Mouse (Mus musculus): ENCODE data around the gene Pdzd8. TPM values are rescaled to one million over a fixed set of nuclear protein-coding genes. Genes with fewer than 3 reads are reported as not detected.

Gene Pdzd8
- polyA plus RNA-seq, 1 experiment from 2014 or later = 12.6 TPM

DNA sequence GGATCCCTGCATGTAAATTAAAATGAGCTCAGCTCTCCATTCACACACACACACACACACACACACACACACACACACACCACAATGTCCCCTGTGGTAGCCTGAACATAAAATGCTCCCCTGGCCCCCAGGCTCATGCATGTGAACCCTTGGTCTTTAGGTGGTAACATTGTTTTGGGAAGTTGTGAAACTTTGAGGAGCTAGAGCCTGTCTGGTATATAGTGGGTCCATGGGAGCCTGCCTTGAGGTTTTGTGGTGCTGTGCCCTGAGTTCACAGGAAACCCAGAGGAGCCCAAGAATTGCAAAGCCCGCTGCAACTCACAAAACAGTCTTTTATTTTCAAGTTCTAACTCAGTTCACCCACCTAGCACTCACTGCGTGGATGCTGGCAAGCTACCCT is 92.9 kb downstream of the Pdzd8 start:
- no peak overlapping the region for H3K27ac ChIP-seq (replicated peaks in 1 of 2; ENCODE audit: control insufficient read depth in 1 of 2, insufficient read depth in 1 of 2, low read depth in 2 of 2, low read length in 2 of 2)
- no peaks in the 10 kb centered on the region for H3K4me1 ChIP-seq (ENCODE audit: control insufficient read depth in 2 of 2, insufficient read depth in 2 of 2, low read length in 2 of 2)
- peaks cover 6% of the 10 kb centered on the region; the same call in 1 of the 2 replicates for H3K9me3 ChIP-seq (ENCODE audit: control insufficient read depth, low read length)
- no peak overlapping the region for H3K9ac ChIP-seq (ENCODE audit: low read length)
- WGBS = 52% methylated on average over 2 of the region's 2 CpGs
- no peak overlapping the region for H3K4me3 ChIP-seq (ENCODE audit: control insufficient read depth in 1 of 2, insufficient read depth in 1 of 2, low read depth in 1 of 2, low read length in 2 of 2)
- H3K4me2 ChIP-seq (ENCODE audit: low read length) = no peak overlapping the region
- no peaks in the 10 kb centered on the region for H3K27me3 ChIP-seq (ENCODE audit: control insufficient read depth, insufficient read depth, low read length)
- no peak for ATAC-seq (ENCODE audit: insufficient number of reproducible peaks, insufficient read depth, low FRiP score, low read depth)
- H3K36me3 ChIP-seq (ENCODE audit: control insufficient read depth, insufficient read depth, low read length) = no peaks in the 10 kb centered on the region

- 67% methylated on average over 11 of the region's 11 CpGs for WGBS
- no peak overlapping the region for H3K4me3 ChIP-seq (ENCODE audit: control insufficient read depth in 1 of 2, insufficient read depth in 1 of 2, low read depth in 1 of 2, low read length in 2 of 2)
- no peaks in the 10 kb centered on the region for H3K9me3 ChIP-seq (ENCODE audit: control insufficient read depth, low read length)
Measured at GRCm38 (mm10) chr19:59248553-59249286, 96.9 kb downstream of the Pdzd8 start.

DNA sequence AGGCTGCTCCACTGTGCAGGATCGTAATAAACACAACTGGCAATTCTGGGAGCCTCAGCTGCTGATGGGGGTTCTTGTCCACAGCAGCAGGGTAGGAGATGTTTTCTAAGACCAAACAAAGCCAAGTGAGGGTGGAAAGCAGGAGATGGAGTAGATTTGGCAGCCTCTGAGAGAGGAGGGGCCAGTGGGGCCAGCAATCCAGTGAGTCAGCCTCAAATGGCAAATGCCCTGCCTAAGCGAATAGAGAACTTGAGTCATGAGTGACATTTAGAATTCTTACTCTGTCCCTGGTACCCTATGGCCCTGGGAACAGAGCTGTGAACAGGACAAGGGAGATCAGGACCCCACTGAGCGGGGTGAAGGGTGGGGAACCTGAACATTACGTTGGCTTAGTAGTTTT is 97.4 kb downstream of the Pdzd8 start:
- no peak for ATAC-seq (ENCODE audit: insufficient number of reproducible peaks, insufficient read depth, low FRiP score, low read depth)
- H3K4me1 ChIP-seq (ENCODE audit: control insufficient read depth in 2 of 2, insufficient read depth in 2 of 2, low read length in 2 of 2) = no peaks in the 10 kb centered on the region
- H3K9ac ChIP-seq (ENCODE audit: low read length) = no peak overlapping the region
- no peaks in the 10 kb centered on the region for H3K36me3 ChIP-seq (ENCODE audit: control insufficient read depth, insufficient read depth, low read length)
- H3K27ac ChIP-seq (replicated peaks in 1 of 2; ENCODE audit: control insufficient read depth in 1 of 2, insufficient read depth in 1 of 2, low read depth in 2 of 2, low read length in 2 of 2) = no peak overlapping the region
- no peaks in the 10 kb centered on the region for H3K9me3 ChIP-seq (ENCODE audit: control insufficient read depth, low read length)
- WGBS = 88% methylated on average over 4 of the region's 4 CpGs
- no peak overlapping the region for H3K4me3 ChIP-seq (ENCODE audit: control insufficient read depth in 1 of 2, insufficient read depth in 1 of 2, low read depth in 1 of 2, low read length in 2 of 2)
- no peaks in the 10 kb centered on the region for H3K27me3 ChIP-seq (ENCODE audit: control insufficient read depth, insufficient read depth, low read length)
- no peak overlapping the region for H3K4me2 ChIP-seq (ENCODE audit: low read length)

More at GRCm38 (mm10) chr19:59248553-59249286, 96.9 kb downstream of the Pdzd8 start:
- H3K9ac ChIP-seq (ENCODE audit: low read length) = no peak overlapping the region
- no peak overlapping the region for H3K27ac ChIP-seq (replicated peaks in 1 of 2; ENCODE audit: control insufficient read depth in 1 of 2, insufficient read depth in 1 of 2, low read depth in 2 of 2, low read length in 2 of 2)
- no peaks in the 10 kb centered on the region for H3K36me3 ChIP-seq (ENCODE audit: control insufficient read depth, insufficient read depth, low read length)
- H3K4me1 ChIP-seq (ENCODE audit: control insufficient read depth in 2 of 2, insufficient read depth in 2 of 2, low read length in 2 of 2) = no peaks in the 10 kb centered on the region
- H3K4me2 ChIP-seq (ENCODE audit: low read length) = no peak overlapping the region
- H3K27me3 ChIP-seq (ENCODE audit: control insufficient read depth, insufficient read depth, low read length) = no peaks in the 10 kb centered on the region
- no peak for ATAC-seq (ENCODE audit: insufficient number of reproducible peaks, insufficient read depth, low FRiP score, low read depth)

Other genes with a start within 250 kb of the Pdzd8 start
- gene Vax1, start 175.7 kb downstream of the Pdzd8 start, polyA plus RNA-seq (2014; fragmentation: Nextera tagmentation; extraction: Ambion mirVana) = not detected in 2 replicates
- not detected in 2 replicates for gene Kcnk18, start 126.6 kb downstream of the Pdzd8 start, polyA plus RNA-seq (2014; fragmentation: Nextera tagmentation; extraction: Ambion mirVana)
- 12.0 and 13.2 TPM in 2 replicates for gene Slc18a2, start 84.9 kb downstream of the Pdzd8 start, polyA plus RNA-seq (2014; fragmentation: Nextera tagmentation; extraction: Ambion mirVana)
- gene Rps12-ps3, start 23.5 kb downstream of the Pdzd8 start, polyA plus RNA-seq (2014; fragmentation: Nextera tagmentation; extraction: Ambion mirVana) = 8.7 and 25.4 TPM in 2 replicates
- gene Emx2, start 112.6 kb upstream of the Pdzd8 start, polyA plus RNA-seq (2014; fragmentation: Nextera tagmentation; extraction: Ambion mirVana) = not detected in 2 replicates